Mouse (Mus musculus) heart, postnatal 0 days (tissue): ENCODE data around the gene Gemin7.

Source experiments
- CTCF ChIP-seq: IDR thresholded peaks from 2 replicates; pipeline ENCODE4 v1.5.1; 2016; ENCODE audit warnings: antibody characterized with exemption, control low read depth, low read depth
- EP300 ChIP-seq: IDR thresholded peaks from 2 replicates; pipeline ENCODE4 v1.6.1; 2016; ENCODE audit warnings: antibody characterized with exemption, low read depth

DNA sequence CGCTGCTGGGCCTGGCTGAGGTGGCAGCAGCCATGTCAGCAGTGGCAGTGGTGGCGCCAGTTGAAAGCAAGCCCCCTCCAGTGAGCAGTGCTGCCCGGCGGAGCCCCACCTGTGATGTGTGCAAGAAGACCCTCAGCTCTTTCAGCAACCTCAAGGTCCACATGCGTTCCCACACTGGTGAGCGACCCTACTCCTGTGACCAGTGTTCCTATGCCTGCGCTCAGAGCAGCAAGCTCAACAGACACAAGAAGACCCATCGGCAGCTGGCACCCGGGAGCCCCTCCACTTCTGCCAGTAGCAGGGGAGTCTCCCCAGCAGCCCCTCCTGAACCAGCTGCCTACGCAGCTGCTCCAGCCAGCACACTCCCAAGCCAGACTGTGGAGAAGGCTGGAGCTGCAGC lies 2.4 kb upstream of the Gemin7 start:
- no peak for TF ChIP-seq CTCF
- no peak for TF ChIP-seq EP300
